Mouse (Mus musculus) liver, embryonic 11.5 days (tissue): ENCODE data around the gene Ankmy2. TPM values are rescaled to one million over a fixed set of nuclear protein-coding genes. Genes with fewer than 3 reads are reported as not detected.

Source experiments
- ATAC-seq: fragments of 200-750 bp; cut with Nextera tagmentation; replicated peaks from 2 replicates; pipeline ENCODE4 v1.8.0; 2017; ENCODE audit warnings: moderate number of reproducible peaks, mild to moderate bottlenecking, moderate TSS enrichment, moderate library complexity; ENCODE audit not compliant: low FRiP score
- DNase-seq: peaks from one replicate; pipeline ENCODE4 v3.0.0-alpha.2; 2017; ENCODE audit warnings: low spot score
- H3K27ac ChIP-seq: fragments of 300-500 bp; sonication (generic); 2 replicates; pipeline ENCODE4 v1.5.1; 2014; ENCODE audit warnings: mild to moderate bottlenecking, low read depth, low read length, control low read depth
- H3K27me3 ChIP-seq: fragments of 300-500 bp; sonication (generic); replicated peaks from 2 replicates; pipeline ENCODE4 v1.6.1; 2014; ENCODE audit warnings: low read length, mixed read lengths; ENCODE audit not compliant: control insufficient read depth, insufficient read depth
- H3K36me3 ChIP-seq: fragments of 300-500 bp; sonication (generic); 2 replicates; pipeline ENCODE4 v1.6.1; 2014; ENCODE audit warnings: mild to moderate bottlenecking, low read length, moderate library complexity, mixed read lengths; ENCODE audit not compliant: control insufficient read depth, insufficient read depth
- H3K4me1 ChIP-seq: fragments of 300-500 bp; sonication (generic); replicated peaks from 2 replicates; pipeline ENCODE4 v1.6.1; 2014; ENCODE audit warnings: low read length, mixed read lengths; ENCODE audit not compliant: control insufficient read depth, insufficient read depth
- H3K4me2 ChIP-seq: fragments of 300-500 bp; sonication (generic); 2 replicates; pipeline ENCODE4 v1.6.1; 2014; ENCODE audit warnings: mild to moderate bottlenecking, control low read depth, moderate library complexity
- H3K4me3 ChIP-seq: fragments of 300-500 bp; sonication (generic); 2 replicates; pipeline ENCODE4 v1.5.1; 2014; ENCODE audit warnings: low read depth, low read length, control low read depth
- H3K9ac ChIP-seq: fragments of 300-500 bp; sonication (generic); 2 replicates; pipeline ENCODE4 v1.6.1; 2014; ENCODE audit warnings: low read depth, low read length, control low read depth
- H3K9me3 ChIP-seq: fragments of 300-500 bp; sonication (generic); 2 replicates; pipeline ENCODE4 v1.6.1; 2016; ENCODE audit warnings: low read length, inconsistent platforms, mixed read lengths; ENCODE audit not compliant: control insufficient read depth
- WGBS: fragments of 180-500 bp; shearing (Covaris S2); extraction: QIAGEN DNeasy Blood & Tissue Kit; methylation state at CpG from one replicate; pipeline ENCODE4 v1.1.7; 2014; 5-methylcytosine and 5-hydroxymethylcytosine counted together
- polyA plus RNA-seq: library from polyadenylated mRNA; unstranded; fragments of >200 nt; fragmentation: Nextera tagmentation; extraction: Ambion mirVana; gene quantifications from 2 replicates; pipeline ENCODE4 v1.2.1, GENCODE M21; 2014

Ankmy2 gene
- 24.2 TPM in 2 replicates for polyA plus RNA-seq

DNA sequence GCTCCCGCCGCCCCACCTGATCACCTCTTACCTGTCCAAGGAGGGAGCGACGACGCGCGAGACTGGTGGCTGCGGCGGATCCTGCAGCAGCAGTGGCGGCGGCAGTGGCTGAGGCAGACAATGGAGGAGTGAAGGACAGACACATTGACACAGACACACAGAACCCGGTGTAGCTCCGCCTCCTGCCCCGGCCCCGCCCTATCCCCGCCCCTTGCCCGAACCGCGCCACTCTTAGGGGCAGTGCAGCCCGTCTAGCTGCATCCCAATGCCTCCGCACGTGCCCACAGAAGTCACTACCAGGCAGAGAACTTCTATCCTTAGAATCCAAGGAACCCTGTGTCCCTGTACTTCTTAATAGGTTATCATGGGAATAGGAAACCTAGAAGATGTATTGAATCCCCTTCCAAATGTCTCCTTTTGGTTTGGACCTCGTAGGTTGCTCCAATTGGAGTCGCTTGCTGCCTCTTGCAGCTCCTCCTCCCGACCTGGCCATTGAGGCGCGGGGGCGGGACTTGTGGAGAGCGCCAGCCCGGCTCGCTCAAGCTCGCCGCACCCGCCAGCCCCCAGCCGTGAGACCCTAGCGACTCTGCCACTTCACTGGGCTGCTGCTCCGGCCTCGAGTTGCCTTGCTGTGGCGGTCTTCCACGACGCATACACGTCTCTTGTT lies at the start of gene Ankmy2:
Gene Ankmy2 (plus strand): TSS at position 478 of the 667 bp plus-strand sequence.
- Histone ChIP-seq H3K27ac (peak within 1 kb of the TSS; percentile 70), H3K9ac (peak within 1 kb of the TSS; percentile 78), H3K27me3 (no peaks in the 10 kb centered on the region), H3K4me3 (peak within 1 kb of the TSS; percentile 61), H3K36me3 (no peaks in the 10 kb centered on the region), H3K4me1 (peaks cover 11% of the 10 kb centered on the region), H3K4me2 (peak within 1 kb of the TSS; percentile 81), H3K9me3 (no peaks in the 10 kb centered on the region)
- peak; percentile 96 for DNase-seq
- 0% methylated on average over 42 of the region's 42 CpGs for WGBS
- ATAC-seq = peak; percentile 95

DNA sequence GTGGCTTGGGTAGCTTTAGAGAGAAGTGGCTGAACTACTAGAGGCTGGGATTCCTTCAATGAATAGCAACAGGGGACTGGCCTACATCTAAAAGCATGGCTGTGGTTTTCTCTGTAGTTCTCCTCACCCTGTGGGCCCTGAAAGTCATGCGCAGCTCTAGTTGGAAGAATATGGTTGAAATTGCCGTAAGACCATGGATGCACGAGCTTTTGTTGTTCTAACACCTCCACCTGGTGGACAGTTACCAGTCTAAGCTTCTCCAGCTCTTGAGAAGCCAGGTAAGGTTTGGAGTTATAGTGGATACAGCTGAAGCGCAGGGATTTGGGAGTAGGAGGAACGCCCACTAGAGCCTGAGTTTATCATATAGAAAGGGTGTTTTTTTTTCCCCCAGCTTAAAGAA lies 48.5 kb upstream of the Ankmy2 start:
- H3K9ac ChIP-seq = no peak overlapping the region
- H3K27me3 ChIP-seq = no peaks in the 10 kb centered on the region
- DNase-seq (no peak), ATAC-seq (no peak)
- H3K4me1 ChIP-seq = no peaks in the 10 kb centered on the region
- no peaks in the 10 kb centered on the region for H3K9me3 ChIP-seq
- no peak overlapping the region for H3K4me3 ChIP-seq
- no peak overlapping the region for H3K4me2 ChIP-seq
- peaks cover 48% of the 10 kb centered on the region for H3K36me3 ChIP-seq
- WGBS = 96% methylated on average over 5 of the region's 5 CpGs
- no peak overlapping the region for H3K27ac ChIP-seq

- H3K9me3 ChIP-seq = no peaks in the 10 kb centered on the region
- H3K27ac ChIP-seq = no peak overlapping the region
- ATAC-seq (no peak), DNase-seq (no peak)
- H3K4me3 ChIP-seq = no peak overlapping the region
- no peaks in the 10 kb centered on the region for H3K27me3 ChIP-seq
- peaks cover 42% of the 10 kb centered on the region for H3K36me3 ChIP-seq
- H3K4me1 ChIP-seq = no peaks in the 10 kb centered on the region
- no peak overlapping the region for H3K4me2 ChIP-seq
- 88% methylated on average over 5 of the region's 5 CpGs for WGBS
- no peak overlapping the region for H3K9ac ChIP-seq
Measured at GRCm38 (mm10) chr12:36110457-36110856, 46.5 kb upstream of the Ankmy2 start.

GRCm38 (mm10) chr12:36111110-36111509 lies 45.8 kb upstream of the Ankmy2 start:
- Histone ChIP-seq H3K27me3 (no peaks in the 10 kb centered on the region), H3K9ac (no peak overlapping the region), H3K9me3 (no peaks in the 10 kb centered on the region), H3K4me3 (no peak overlapping the region), H3K4me1 (no peaks in the 10 kb centered on the region), H3K4me2 (no peak overlapping the region), H3K36me3 (peaks cover 42% of the 10 kb centered on the region), H3K27ac (no peak overlapping the region)
- DNase-seq (no peak), ATAC-seq (no peak)
- 92% methylated on average over 5 of the region's 5 CpGs for WGBS

DNA sequence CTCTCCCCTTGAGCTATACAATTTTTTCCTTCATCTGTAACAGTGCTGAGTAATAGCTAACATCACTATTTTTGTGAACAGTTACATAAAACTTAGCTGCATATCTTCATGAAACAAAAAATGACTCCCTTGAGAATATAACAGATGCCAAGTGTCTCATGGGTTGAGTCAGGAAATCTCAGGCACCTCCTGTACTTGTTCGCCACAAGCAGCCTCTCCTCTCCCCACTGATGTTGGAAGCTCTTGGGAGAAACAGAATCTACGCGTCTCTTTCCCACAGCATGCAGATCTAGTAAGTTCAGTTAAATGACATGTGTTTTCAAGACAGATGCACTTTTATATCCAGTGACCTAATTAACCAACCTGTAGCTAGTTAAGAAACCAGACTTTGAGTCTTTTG lies 44.8 kb upstream of the Ankmy2 start:
- H3K27ac ChIP-seq = no peak overlapping the region
- DNase-seq (no peak), ATAC-seq (no peak)
- H3K4me2 ChIP-seq = no peak overlapping the region
- H3K36me3 ChIP-seq = peaks cover 38% of the 10 kb centered on the region
- no peak overlapping the region for H3K9ac ChIP-seq
- no peaks in the 10 kb centered on the region for H3K4me1 ChIP-seq
- WGBS = 93% methylated on average over 3 of the region's 3 CpGs
- no peak overlapping the region for H3K4me3 ChIP-seq
- no peaks in the 10 kb centered on the region for H3K27me3 ChIP-seq
- H3K9me3 ChIP-seq = no peaks in the 10 kb centered on the region

GRCm38 (mm10) chr12:36117161-36117560 lies 39.8 kb upstream of the Ankmy2 start:
- Histone ChIP-seq H3K27ac (no peak overlapping the region), H3K4me1 (no peaks in the 10 kb centered on the region), H3K36me3 (peaks cover 16% of the 10 kb centered on the region), H3K9ac (no peak overlapping the region), H3K4me3 (no peak overlapping the region), H3K4me2 (no peak overlapping the region), H3K27me3 (no peaks in the 10 kb centered on the region), H3K9me3 (no peaks in the 10 kb centered on the region)
- 87% methylated on average over 6 of the region's 6 CpGs for WGBS
- ATAC-seq = no peak
- DNase-seq = no peak

- peaks cover 14% of the 10 kb centered on the region; the same call in 1 of the 2 replicates for H3K36me3 ChIP-seq
- no peak overlapping the region for H3K27ac ChIP-seq
- no peaks in the 10 kb centered on the region for H3K27me3 ChIP-seq
- no peak overlapping the region for H3K4me2 ChIP-seq
- ATAC-seq = no peak
- no peaks in the 10 kb centered on the region for H3K9me3 ChIP-seq
- H3K9ac ChIP-seq = no peak overlapping the region
- 90% methylated on average over 3 of the region's 3 CpGs for WGBS
- no peaks in the 10 kb centered on the region for H3K4me1 ChIP-seq
- H3K4me3 ChIP-seq = no peak overlapping the region
- DNase-seq = no peak
Measured at GRCm38 (mm10) chr12:36119244-36119643, 37.7 kb upstream of the Ankmy2 start.

DNA sequence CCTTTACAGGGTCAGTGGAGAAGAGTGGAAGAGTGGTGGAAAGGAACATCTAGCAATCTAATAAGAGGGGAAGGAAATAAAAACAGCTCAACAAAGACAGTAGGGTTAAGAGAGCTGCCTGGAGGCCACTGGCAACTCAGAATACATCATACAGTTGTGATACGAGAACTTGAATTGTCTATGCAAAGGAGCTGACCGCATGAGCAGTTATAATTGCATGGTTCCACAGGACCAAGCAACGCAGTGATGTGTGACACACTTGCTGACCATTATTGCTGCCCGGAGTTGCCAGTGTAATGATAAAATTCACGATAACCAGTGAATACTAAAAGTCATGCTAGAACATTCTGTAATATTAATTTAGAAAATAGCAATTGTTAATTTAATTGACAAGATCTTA lies 30.9 kb upstream of the Ankmy2 start:
- Histone ChIP-seq H3K4me3 (no peak overlapping the region), H3K9ac (no peak overlapping the region), H3K27ac (no peak overlapping the region), H3K4me2 (no peak overlapping the region), H3K9me3 (no peaks in the 10 kb centered on the region), H3K36me3 (peaks cover 11% of the 10 kb centered on the region; the same call in 1 of the 2 replicates), H3K27me3 (no peaks in the 10 kb centered on the region), H3K4me1 (no peaks in the 10 kb centered on the region)
- ATAC-seq (no peak), DNase-seq (no peak)
- WGBS = 95% methylated on average over 5 of the region's 5 CpGs

DNA sequence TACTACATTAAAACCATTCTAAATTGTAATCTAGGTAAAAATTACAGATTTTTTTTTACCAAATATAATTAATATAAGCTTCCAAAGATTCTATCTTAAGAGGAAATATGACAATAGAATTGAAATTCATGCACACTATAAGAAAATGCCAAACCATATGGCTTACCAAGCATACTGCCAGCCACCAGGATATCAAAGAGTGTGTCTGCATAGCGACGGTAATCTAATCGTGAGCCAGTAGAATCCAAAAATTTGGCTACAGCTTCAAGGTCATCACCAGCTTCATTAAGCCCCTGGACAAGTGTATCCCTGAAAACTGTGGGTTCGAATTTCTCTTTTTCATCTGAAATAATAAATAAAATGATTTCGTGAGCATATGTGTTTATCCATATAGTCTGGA lies 27.1 kb upstream of the Ankmy2 start:
- no peak for DNase-seq
- WGBS = 92% methylated on average over 5 of the region's 5 CpGs

More for the DNA sequence above, 27.1 kb upstream of the Ankmy2 start:
- Histone ChIP-seq H3K27ac (no peak overlapping the region), H3K9ac (no peak overlapping the region), H3K36me3 (peaks cover 9% of the 10 kb centered on the region; the same call in 1 of the 2 replicates), H3K27me3 (no peaks in the 10 kb centered on the region), H3K4me2 (no peak overlapping the region), H3K9me3 (no peaks in the 10 kb centered on the region), H3K4me1 (0 out of 2 replicates have a peak, but pooled peaks cover 2% of the 10 kb centered on the region), H3K4me3 (no peak overlapping the region)
- no peak for ATAC-seq
